Mouse (Mus musculus) heart, adult 2 months (tissue): ENCODE results near the gene Pigq. TPM values are rescaled to one million over a fixed set of nuclear protein-coding genes. Genes with fewer than 3 reads are reported as not detected.

ENCODE experiments used
- DNase-seq, 2 experiments: peaks; one replicate each; pipeline ENCODE4 v3.0.0; 2021
- H3K27ac ChIP-seq: fragments of 200-600 bp; 2 replicates; pipeline ENCODE4 v1.8.1; 2022
- H3K27me3 ChIP-seq: fragments of 200-500 bp; 2 replicates; pipeline ENCODE4 v1.6.1; 2012; ENCODE audit warnings: mild to moderate bottlenecking, low read length, inconsistent platforms, mixed read lengths; ENCODE audit not compliant: control insufficient read depth, insufficient read depth
- H3K36me3 ChIP-seq: fragments of 200-500 bp; 2 replicates; pipeline ENCODE4 v1.6.1; 2012; ENCODE audit warnings: low read length, inconsistent platforms; ENCODE audit not compliant: control insufficient read depth, insufficient read depth
- H3K4me1 ChIP-seq: fragments of 200-500 bp; 2 replicates; pipeline ENCODE4 v1.6.1; 2011; ENCODE audit warnings: low read length; ENCODE audit not compliant: control insufficient read depth, insufficient read depth
- H3K4me3 ChIP-seq: fragments of 200-600 bp; 2 replicates; pipeline ENCODE4 v1.8.1; 2022
- H3K79me2 ChIP-seq: fragments of 200-500 bp; replicated peaks from 2 replicates; pipeline ENCODE4 v1.6.1; 2012; ENCODE audit warnings: mild to moderate bottlenecking, inconsistent platforms, low read length, moderate library complexity, mixed read lengths; ENCODE audit not compliant: control insufficient read depth, insufficient read depth
- H3K9ac ChIP-seq: fragments of 200-500 bp; 2 replicates; pipeline ENCODE4 v1.6.1; 2012; ENCODE audit warnings: low read depth, mild to moderate bottlenecking, control low read depth, inconsistent platforms, low read length, mixed read lengths
- CTCF ChIP-seq: fragments of 200-600 bp; IDR thresholded peaks from 2 replicates; pipeline ENCODE4 v1.8.1; 2022; ENCODE audit warnings: antibody characterized with exemption, mild to moderate bottlenecking, moderate library complexity
- EP300 ChIP-seq: fragments of 200-500 bp; IDR thresholded peaks from 2 replicates; pipeline ENCODE4 v1.6.1; 2011; ENCODE audit warnings: low read depth, low read length, control low read depth; ENCODE audit not compliant: insufficient read depth
- POLR2A ChIP-seq: fragments of 200-500 bp; IDR thresholded peaks from 2 replicates; pipeline ENCODE4 v1.6.1; 2011; ENCODE audit warnings: mild to moderate bottlenecking, low read depth, low read length, control low read depth; ENCODE audit not compliant: insufficient read depth
- WGBS: fragments of 180-500 bp; shearing (Covaris S2); methylation state at CpG from one replicate; pipeline ENCODE4 v1.1.7; 2018; 5-methylcytosine and 5-hydroxymethylcytosine counted together
- intact Hi-C: fragments of 180-260 bp; cut with DNase I; formaldehyde crosslinking; loops from one replicate; pipeline ENCODE4 v1.15.1; 2025
- polyA plus RNA-seq: library from polyadenylated mRNA; depleted of rRNA; stranded (reverse); fragments of >200 nt; gene quantifications from 2 replicates; pipeline ENCODE4 v1.2.3, GENCODE M21; 2012
- total RNA-seq, 2 experiments: library from RNA; stranded (reverse); gene quantifications; 2 replicates each; pipeline ENCODE4 v1.2.3; 2021

Pigq gene
- total and polyA plus RNA-seq, 3 experiments, result 40.8 to 74.7 (median 48.7) TPM

DNA sequence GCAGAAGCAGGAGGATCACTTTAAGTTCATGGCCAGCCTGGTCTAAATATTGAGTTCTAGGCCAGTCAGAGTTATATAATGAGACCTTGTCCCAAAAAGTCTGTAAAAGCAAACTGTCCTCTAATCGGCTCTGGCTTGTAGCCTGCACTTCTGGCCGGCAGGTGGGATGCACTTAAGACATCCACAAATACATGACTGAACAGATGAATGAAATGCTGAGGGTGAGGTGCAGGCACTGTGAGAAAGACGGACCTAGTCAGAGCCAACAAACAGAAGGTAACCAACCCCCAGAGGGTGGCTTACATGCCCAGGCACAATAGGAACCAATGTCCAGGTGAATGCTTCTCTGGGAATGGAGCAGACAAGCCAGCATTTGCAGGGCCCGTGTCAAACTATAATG is 30.4 kb downstream of the Pigq start:
- Histone ChIP-seq H3K4me3 (no peak overlapping the region), H3K79me2 (peaks cover 8% of the 10 kb centered on the region), H3K9ac (0 out of 2 replicates have a peak overlapping the region, but pooled peaks have one; percentile 14), H3K27me3 (no peaks in the 10 kb centered on the region), H3K36me3 (no peaks in the 10 kb centered on the region; the same call in none of the 2 replicates), H3K4me1 (peaks cover 27% of the 10 kb centered on the region), H3K27ac (peak overlapping the region; percentile 86)
- WGBS, result 36% methylated on average over 4 of the region's 4 CpGs
- no peak for DNase-seq
- TF ChIP-seq CTCF (no peak), EP300 (no peak), POLR2A (no peak)
- intact Hi-C loops, result no loop called here

- WGBS, result 7% methylated on average over 1 of the region's 1 CpGs
- peaks cover 27% of the 10 kb centered on the region for H3K4me1 ChIP-seq
- intact Hi-C loops, result no loop called here
- peak overlapping the region; percentile 17 for H3K4me3 ChIP-seq
- no peak for TF ChIP-seq POLR2A
- TF ChIP-seq EP300, result no peak
- TF ChIP-seq CTCF, result no peak
- no peaks in the 10 kb centered on the region; the same call in none of the 2 replicates for H3K36me3 ChIP-seq
- H3K27me3 ChIP-seq, result no peaks in the 10 kb centered on the region
- peak; percentile 28 to 42 for DNase-seq
- peak overlapping the region; percentile 7 for H3K9ac ChIP-seq
- peaks cover 4% of the 10 kb centered on the region for H3K79me2 ChIP-seq
- peak overlapping the region; percentile 86 for H3K27ac ChIP-seq
Measured at GRCm38 (mm10) chr17:25913877-25914275, 30.9 kb downstream of the Pigq start.

DNA sequence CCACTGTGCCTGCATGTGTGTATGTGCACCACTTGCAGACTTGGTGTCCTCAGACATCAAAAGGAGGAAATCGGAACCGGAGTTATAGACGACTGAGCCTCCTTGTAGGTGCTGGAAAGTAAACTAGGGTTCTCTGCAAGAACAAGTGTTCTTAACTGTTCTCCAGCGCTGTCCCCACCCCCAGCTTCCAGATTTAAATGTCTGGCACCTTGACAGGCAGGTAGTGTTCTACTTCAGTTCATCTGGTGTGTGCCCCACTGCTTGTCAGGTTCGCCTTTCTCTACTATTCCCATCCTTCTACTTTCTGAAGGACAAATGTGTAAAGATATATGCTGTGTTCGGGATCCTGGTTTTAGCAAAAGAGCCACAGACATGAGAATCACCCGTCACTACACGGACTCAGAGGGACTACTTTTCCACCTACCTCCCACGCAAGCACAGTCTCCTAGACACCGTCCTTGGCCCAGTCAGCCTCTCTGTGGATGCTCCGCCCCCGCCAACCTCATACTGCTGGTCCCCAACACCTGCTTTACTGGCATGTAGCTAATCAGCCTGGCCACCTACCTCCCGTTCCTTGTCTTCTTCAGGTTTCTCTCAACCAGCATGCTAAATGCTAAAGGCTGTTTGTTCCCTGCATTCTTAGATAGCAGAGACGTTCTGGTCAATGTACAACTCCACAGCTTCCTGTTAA is 31.4 kb downstream of the Pigq start:
- DNase-seq, result peak; percentile 30 to 32
- Histone ChIP-seq H3K36me3 (no peaks in the 10 kb centered on the region; the same call in none of the 2 replicates), H3K27me3 (no peaks in the 10 kb centered on the region), H3K4me1 (peaks cover 25% of the 10 kb centered on the region), H3K9ac (peak overlapping the region; percentile 7), H3K79me2 (peaks cover under 1% of the 10 kb centered on the region), H3K27ac (peak overlapping the region; percentile 86), H3K4me3 (peak overlapping the region; percentile 17)
- intact Hi-C loops, result no loop called here
- 39% methylated on average over 14 of the region's 14 CpGs for WGBS
- TF ChIP-seq CTCF (no peak), POLR2A (no peak), EP300 (no peak)

GRCm38 (mm10) chr17:25911816-25912215 is 32.9 kb downstream of the Pigq start:
- intact Hi-C loops, result no loop called here
- TF ChIP-seq EP300 (peak; percentile 58; the same call in 1 of the 2 replicates), CTCF (no peak)
- H3K27me3 ChIP-seq, result no peaks in the 10 kb centered on the region
- peaks cover 19% of the 10 kb centered on the region for H3K4me1 ChIP-seq
- no peaks in the 10 kb centered on the region; the same call in none of the 2 replicates for H3K36me3 ChIP-seq
- no peak overlapping the region for H3K9ac ChIP-seq
- 73% methylated on average over 4 of the region's 4 CpGs for WGBS
- H3K79me2 ChIP-seq, result peaks cover 3% of the 10 kb centered on the region
- peak overlapping the region; percentile 70 for H3K27ac ChIP-seq
- H3K4me3 ChIP-seq, result no peak overlapping the region
- peak; percentile 40 to 64 for DNase-seq

DNA sequence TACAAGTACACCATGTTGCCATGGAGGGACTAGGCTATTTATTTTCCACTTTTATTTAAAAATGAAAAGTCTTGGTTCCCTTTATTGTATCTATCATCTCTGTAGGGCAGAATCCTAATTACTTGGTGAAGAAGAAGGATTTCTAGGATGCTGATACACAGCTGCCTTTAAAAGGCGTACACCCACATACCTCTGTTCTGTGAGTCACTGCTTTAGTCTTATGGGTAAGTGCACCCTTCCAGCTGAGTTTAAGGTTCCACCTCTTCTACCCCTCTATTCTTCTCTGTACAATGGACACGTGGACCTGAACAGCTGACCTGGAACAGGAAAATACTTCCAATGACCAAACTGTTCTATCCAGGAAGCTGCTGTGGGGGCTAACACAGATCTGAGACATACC is 37.1 kb downstream of the Pigq start:
- H3K9ac ChIP-seq, result no peak overlapping the region
- H3K79me2 ChIP-seq, result peaks cover 6% of the 10 kb centered on the region
- intact Hi-C loops, result no loop called here
- H3K27ac ChIP-seq, result no peak overlapping the region
- peaks cover 6% of the 10 kb centered on the region for H3K4me1 ChIP-seq
- TF ChIP-seq EP300 (no peak), POLR2A (no peak), CTCF (no peak)
- WGBS, result 70% methylated on average over 2 of the region's 2 CpGs
- H3K36me3 ChIP-seq, result no peaks in the 10 kb centered on the region; the same call in none of the 2 replicates
- DNase-seq, result no peak
- H3K4me3 ChIP-seq, result no peak overlapping the region
- H3K27me3 ChIP-seq, result no peaks in the 10 kb centered on the region

GRCm38 (mm10) chr17:25903061-25903460 is 41.7 kb downstream of the Pigq start:
- DNase-seq, result no peak
- 82% methylated on average over 3 of the region's 3 CpGs for WGBS
- H3K9ac ChIP-seq, result no peak overlapping the region
- intact Hi-C loops, result no loop called here
- H3K36me3 ChIP-seq, result no peaks in the 10 kb centered on the region
- H3K79me2 ChIP-seq, result peaks cover 8% of the 10 kb centered on the region
- no peaks in the 10 kb centered on the region for H3K27me3 ChIP-seq
- no peak for TF ChIP-seq POLR2A
- H3K4me1 ChIP-seq, result no peaks in the 10 kb centered on the region
- no peak overlapping the region for H3K4me3 ChIP-seq
- no peak overlapping the region for H3K27ac ChIP-seq
